Mouse (Mus musculus): ENCODE data around the gene Actg1. TPM values are rescaled to one million over a fixed set of nuclear protein-coding genes. Genes with fewer than 3 reads are reported as not detected.

Gene Actg1
- polyA plus RNA-seq (2014; fragmentation: Nextera tagmentation; extraction: Ambion mirVana) = 2,965 and 3,081 TPM in 2 replicates

DNA sequence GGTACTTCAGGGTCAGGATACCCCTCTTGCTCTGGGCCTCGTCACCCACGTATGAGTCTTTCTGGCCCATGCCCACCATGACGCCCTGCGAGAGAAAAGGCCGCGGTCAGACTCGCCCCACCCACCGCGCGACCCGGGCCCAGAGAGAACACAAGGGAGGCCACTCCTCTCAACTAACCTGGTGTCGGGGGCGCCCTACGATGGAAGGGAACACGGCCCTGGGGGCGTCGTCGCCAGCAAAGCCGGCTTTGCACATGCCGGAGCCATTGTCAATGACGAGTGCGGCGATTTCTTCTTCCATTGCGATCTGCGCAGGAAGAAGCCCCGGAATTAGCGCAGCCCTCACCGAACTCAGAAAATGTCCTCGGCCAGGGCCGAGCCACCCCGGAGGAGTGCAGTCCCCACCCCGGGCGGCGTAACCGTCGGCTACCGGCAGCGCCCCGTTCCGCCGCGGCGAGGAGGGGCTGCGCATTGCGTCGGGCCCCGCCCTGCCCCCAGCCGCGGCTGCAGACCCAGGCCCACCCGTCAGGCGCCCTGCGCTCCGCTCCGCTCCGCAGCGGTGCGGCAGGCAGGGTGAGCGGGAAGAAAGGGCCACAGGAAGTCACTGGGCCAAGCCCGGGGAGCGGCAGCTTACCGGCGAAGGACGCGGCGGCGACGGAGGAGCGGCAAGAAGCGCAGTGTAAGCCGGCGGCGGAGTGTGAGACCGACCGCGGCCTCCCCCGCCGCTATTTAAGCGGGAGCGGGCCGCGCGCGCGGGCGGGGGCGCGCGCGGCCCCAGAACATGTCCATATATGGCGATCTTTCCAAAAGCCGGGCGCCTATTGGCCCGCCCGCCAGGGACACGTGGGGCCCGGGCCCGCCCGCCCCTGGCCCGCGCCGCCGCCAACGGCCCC lies at the start of gene Actg1:
Gene Actg1, minus strand, starts transcription at position 752 of the 893 bp plus-strand sequence.
- ATAC-seq (ENCODE audit: low FRiP score) = peak; percentile 84
- Histone ChIP-seq H3K4me3 (ENCODE audit: low read depth, low read length) (peak within 1 kb of the TSS; percentile 100), H3K27me3 (ENCODE audit: control insufficient read depth, insufficient read depth, low read length) (no peaks in the 10 kb centered on the region; the same call in 1 of the 2 replicates), H3K9me3 (ENCODE audit: control insufficient read depth, low read length) (no peaks in the 10 kb centered on the region), H3K36me3 (ENCODE audit: control insufficient read depth, insufficient read depth, low read length) (peaks cover 8% of the 10 kb centered on the region), H3K4me2 (peak within 1 kb of the TSS; percentile 96), H3K4me1 (ENCODE audit: control insufficient read depth, insufficient read depth, low read length) (peaks cover 25% of the 10 kb centered on the region), H3K9ac (ENCODE audit: low read length) (peak within 1 kb of the TSS; percentile 100), H3K27ac (ENCODE audit: low read depth, low read length) (peak within 1 kb of the TSS; percentile 99)
- peak; percentile 99 for DNase-seq (ENCODE audit: low spot score, missing footprints)
- 3% methylated on average over 88 of the region's 103 CpGs for WGBS

GRCm38 (mm10) chr11:120397602-120398001 lies 49.3 kb upstream of the Actg1 start:
- no peaks in the 10 kb centered on the region for H3K4me1 ChIP-seq (ENCODE audit: control insufficient read depth, insufficient read depth, low read length)
- peaks cover 10% of the 10 kb centered on the region for H3K36me3 ChIP-seq (ENCODE audit: control insufficient read depth, insufficient read depth, low read length)
- H3K9ac ChIP-seq (ENCODE audit: low read length) = no peak overlapping the region
- H3K4me3 ChIP-seq (ENCODE audit: low read depth, low read length) = no peak overlapping the region
- no peaks in the 10 kb centered on the region for H3K27me3 ChIP-seq (ENCODE audit: control insufficient read depth, insufficient read depth, low read length)
- no peak overlapping the region for H3K4me2 ChIP-seq
- ATAC-seq (ENCODE audit: low FRiP score) (no peak), DNase-seq (ENCODE audit: low spot score, missing footprints) (peak; percentile 64)
- 86% methylated on average over 2 of the region's 2 CpGs for WGBS
- H3K27ac ChIP-seq (ENCODE audit: low read depth, low read length) = no peak overlapping the region
- no peaks in the 10 kb centered on the region for H3K9me3 ChIP-seq (ENCODE audit: control insufficient read depth, low read length)

- H3K4me3 ChIP-seq (ENCODE audit: low read depth, low read length) = no peak overlapping the region
- H3K27ac ChIP-seq (ENCODE audit: low read depth, low read length) = no peak overlapping the region
- no peaks in the 10 kb centered on the region for H3K9me3 ChIP-seq (ENCODE audit: control insufficient read depth, low read length)
- H3K36me3 ChIP-seq (ENCODE audit: control insufficient read depth, insufficient read depth, low read length) = peaks cover 11% of the 10 kb centered on the region
- H3K27me3 ChIP-seq (ENCODE audit: control insufficient read depth, insufficient read depth, low read length) = no peaks in the 10 kb centered on the region
- WGBS = 91% methylated on average over 4 of the region's 4 CpGs
- ATAC-seq (ENCODE audit: low FRiP score) (no peak), DNase-seq (ENCODE audit: low spot score, missing footprints) (no peak)
- no peak overlapping the region for H3K4me2 ChIP-seq
- no peak overlapping the region for H3K9ac ChIP-seq (ENCODE audit: low read length)
- no peaks in the 10 kb centered on the region for H3K4me1 ChIP-seq (ENCODE audit: control insufficient read depth, insufficient read depth, low read length)
Measured at GRCm38 (mm10) chr11:120395661-120396060, 47.3 kb upstream of the Actg1 start.

DNA sequence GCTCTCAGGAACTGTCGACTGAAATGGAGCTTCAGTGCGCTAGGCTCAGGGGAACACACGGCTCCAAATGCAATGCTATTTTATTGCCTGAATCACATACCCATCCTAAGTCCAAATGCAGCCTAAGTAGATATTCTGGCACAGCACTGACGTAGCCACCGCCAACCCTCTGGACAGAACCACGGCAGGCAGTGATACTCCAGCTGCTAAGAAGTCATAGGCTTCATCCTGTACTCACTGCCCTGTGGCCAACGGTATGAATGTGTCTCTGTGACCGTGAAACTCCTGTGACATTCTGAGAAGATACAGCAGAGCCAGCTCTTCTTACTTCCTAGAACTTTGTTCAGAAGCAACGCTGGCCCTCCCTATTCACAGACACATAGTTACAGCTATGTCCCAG lies 40.2 kb upstream of the Actg1 start:
- 93% methylated on average over 9 of the region's 9 CpGs for WGBS
- peaks cover 13% of the 10 kb centered on the region for H3K36me3 ChIP-seq (ENCODE audit: control insufficient read depth, insufficient read depth, low read length)

GRCm38 (mm10) chr11:120387157-120387556 lies 38.8 kb upstream of the Actg1 start:
- no peaks in the 10 kb centered on the region for H3K4me1 ChIP-seq (ENCODE audit: control insufficient read depth, insufficient read depth, low read length)
- ATAC-seq (ENCODE audit: low FRiP score) (no peak), DNase-seq (ENCODE audit: low spot score, missing footprints) (no peak)
- no peaks in the 10 kb centered on the region for H3K9me3 ChIP-seq (ENCODE audit: control insufficient read depth, low read length)
- no peak overlapping the region for H3K4me2 ChIP-seq
- WGBS = 85% methylated on average over 2 of the region's 2 CpGs
- peaks cover 13% of the 10 kb centered on the region for H3K36me3 ChIP-seq (ENCODE audit: control insufficient read depth, insufficient read depth, low read length)
- H3K27ac ChIP-seq (ENCODE audit: low read depth, low read length) = no peak overlapping the region
- no peak overlapping the region for H3K4me3 ChIP-seq (ENCODE audit: low read depth, low read length)
- no peaks in the 10 kb centered on the region for H3K27me3 ChIP-seq (ENCODE audit: control insufficient read depth, insufficient read depth, low read length)
- no peak overlapping the region for H3K9ac ChIP-seq (ENCODE audit: low read length)

More for the DNA sequence above, 40.2 kb upstream of the Actg1 start:
- Histone ChIP-seq H3K9ac (ENCODE audit: low read length) (no peak overlapping the region), H3K4me1 (ENCODE audit: control insufficient read depth, insufficient read depth, low read length) (no peaks in the 10 kb centered on the region), H3K4me2 (no peak overlapping the region), H3K9me3 (ENCODE audit: control insufficient read depth, low read length) (no peaks in the 10 kb centered on the region), H3K27me3 (ENCODE audit: control insufficient read depth, insufficient read depth, low read length) (no peaks in the 10 kb centered on the region), H3K4me3 (ENCODE audit: low read depth, low read length) (no peak overlapping the region), H3K27ac (ENCODE audit: low read depth, low read length) (no peak overlapping the region)
- no peak for DNase-seq (ENCODE audit: low spot score, missing footprints)
- ATAC-seq (ENCODE audit: low FRiP score) = no peak

GRCm38 (mm10) chr11:120386632-120387031 lies 38.3 kb upstream of the Actg1 start:
- ATAC-seq (ENCODE audit: low FRiP score) (no peak), DNase-seq (ENCODE audit: low spot score, missing footprints) (no peak)
- H3K9me3 ChIP-seq (ENCODE audit: control insufficient read depth, low read length) = no peaks in the 10 kb centered on the region
- H3K27me3 ChIP-seq (ENCODE audit: control insufficient read depth, insufficient read depth, low read length) = no peaks in the 10 kb centered on the region
- H3K27ac ChIP-seq (ENCODE audit: low read depth, low read length) = no peak overlapping the region
- no peak overlapping the region for H3K4me2 ChIP-seq
- H3K4me3 ChIP-seq (ENCODE audit: low read depth, low read length) = no peak overlapping the region
- no peak overlapping the region for H3K9ac ChIP-seq (ENCODE audit: low read length)
- no peaks in the 10 kb centered on the region for H3K4me1 ChIP-seq (ENCODE audit: control insufficient read depth, insufficient read depth, low read length)
- 95% methylated on average over 6 of the region's 6 CpGs for WGBS
- H3K36me3 ChIP-seq (ENCODE audit: control insufficient read depth, insufficient read depth, low read length) = peaks cover 13% of the 10 kb centered on the region

DNA sequence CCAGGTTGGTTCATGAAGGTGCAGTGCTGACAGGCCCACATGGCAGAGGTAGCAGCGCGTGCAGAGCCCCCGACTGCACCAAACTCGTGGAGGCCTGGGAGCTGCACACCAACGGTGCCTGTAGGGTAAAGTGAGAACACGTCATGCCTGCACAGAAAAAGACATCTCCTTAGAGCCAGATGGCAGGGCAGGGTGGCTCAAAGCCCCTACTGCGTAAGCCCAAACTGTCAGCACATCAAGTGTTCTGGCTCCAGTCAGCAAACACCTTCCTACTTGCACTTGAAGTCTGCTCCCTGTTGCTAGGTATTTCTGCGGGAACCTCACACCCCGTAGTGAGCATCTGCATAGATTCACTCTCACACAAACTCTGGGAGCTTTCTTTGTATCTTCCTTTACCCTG lies 34.2 kb upstream of the Actg1 start:
- Histone ChIP-seq H3K9me3 (ENCODE audit: control insufficient read depth, low read length) (no peaks in the 10 kb centered on the region), H3K27me3 (ENCODE audit: control insufficient read depth, insufficient read depth, low read length) (no peaks in the 10 kb centered on the region), H3K4me3 (ENCODE audit: low read depth, low read length) (no peak overlapping the region), H3K4me1 (ENCODE audit: control insufficient read depth, insufficient read depth, low read length) (peaks cover 13% of the 10 kb centered on the region), H3K36me3 (ENCODE audit: control insufficient read depth, insufficient read depth, low read length) (peaks cover 8% of the 10 kb centered on the region), H3K9ac (ENCODE audit: low read length) (no peak overlapping the region), H3K27ac (ENCODE audit: low read depth, low read length) (no peak overlapping the region), H3K4me2 (no peak overlapping the region)
- WGBS = 94% methylated on average over 9 of the region's 9 CpGs
- DNase-seq (ENCODE audit: low spot score, missing footprints) = no peak
- ATAC-seq (ENCODE audit: low FRiP score) = no peak

DNA sequence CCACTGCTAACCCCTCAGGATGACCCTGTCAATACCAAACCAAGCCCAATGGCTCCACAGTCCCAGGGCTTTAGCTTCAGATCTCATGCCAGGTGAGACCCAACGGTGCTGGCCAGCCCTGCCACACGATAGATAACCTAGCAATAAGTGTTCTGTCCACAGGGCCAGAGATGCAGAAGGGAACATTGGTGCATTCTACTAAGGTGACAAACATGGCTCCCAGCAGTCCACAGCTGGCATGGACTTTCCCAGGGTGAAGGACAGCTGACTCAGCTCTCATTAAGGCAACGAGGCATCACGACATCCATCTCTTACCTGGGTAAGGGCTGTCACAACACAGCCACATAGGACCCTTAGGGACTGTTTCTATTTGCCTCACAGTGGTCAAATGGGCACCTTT lies 32.8 kb upstream of the Actg1 start:
- no peaks in the 10 kb centered on the region for H3K9me3 ChIP-seq (ENCODE audit: control insufficient read depth, low read length)
- H3K9ac ChIP-seq (ENCODE audit: low read length) = no peak overlapping the region
- H3K27me3 ChIP-seq (ENCODE audit: control insufficient read depth, insufficient read depth, low read length) = no peaks in the 10 kb centered on the region
- no peak overlapping the region for H3K27ac ChIP-seq (ENCODE audit: low read depth, low read length)
- H3K4me3 ChIP-seq (ENCODE audit: low read depth, low read length) = no peak overlapping the region
- no peak for DNase-seq (ENCODE audit: low spot score, missing footprints)
- H3K36me3 ChIP-seq (ENCODE audit: control insufficient read depth, insufficient read depth, low read length) = peaks cover 10% of the 10 kb centered on the region; the same call in 1 of the 2 replicates
- H3K4me1 ChIP-seq (ENCODE audit: control insufficient read depth, insufficient read depth, low read length) = peaks cover 16% of the 10 kb centered on the region
- WGBS = 96% methylated on average over 4 of the region's 4 CpGs
- ATAC-seq (ENCODE audit: low FRiP score) = no peak
- no peak overlapping the region for H3K4me2 ChIP-seq

DNA sequence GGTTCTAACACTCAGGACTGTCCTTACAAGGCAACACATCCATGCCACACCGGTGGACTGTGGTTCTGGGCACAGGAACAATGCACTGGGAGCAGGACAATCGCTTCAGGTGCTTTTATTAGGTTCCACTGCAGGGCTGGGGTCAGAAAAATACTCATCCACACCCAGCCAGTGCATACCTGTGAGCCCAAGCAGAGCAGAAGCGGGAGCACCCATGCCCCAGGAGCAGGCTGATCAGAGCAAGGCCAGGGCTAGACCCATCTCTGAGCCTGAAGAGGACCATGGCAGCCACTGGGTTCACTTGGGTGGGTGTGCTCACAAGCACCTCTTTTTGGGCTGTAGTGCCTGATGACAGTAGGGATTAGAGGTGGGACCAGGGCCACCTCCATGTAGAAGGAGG lies 31.9 kb upstream of the Actg1 start:
- no peak overlapping the region for H3K27ac ChIP-seq (ENCODE audit: low read depth, low read length)
- H3K4me3 ChIP-seq (ENCODE audit: low read depth, low read length) = no peak overlapping the region
- peaks cover 16% of the 10 kb centered on the region for H3K4me1 ChIP-seq (ENCODE audit: control insufficient read depth, insufficient read depth, low read length)
- no peaks in the 10 kb centered on the region for H3K9me3 ChIP-seq (ENCODE audit: control insufficient read depth, low read length)
- no peak overlapping the region for H3K9ac ChIP-seq (ENCODE audit: low read length)
- WGBS = 91% methylated on average over 3 of the region's 3 CpGs
- no peaks in the 10 kb centered on the region for H3K27me3 ChIP-seq (ENCODE audit: control insufficient read depth, insufficient read depth, low read length)
- no peak overlapping the region for H3K4me2 ChIP-seq
- peaks cover 10% of the 10 kb centered on the region; the same call in 1 of the 2 replicates for H3K36me3 ChIP-seq (ENCODE audit: control insufficient read depth, insufficient read depth, low read length)
- no peak for DNase-seq (ENCODE audit: low spot score, missing footprints)
- ATAC-seq (ENCODE audit: low FRiP score) = no peak

All from midbrain, embryonic 11.5 days (tissue).